Mouse (Mus musculus) forebrain, embryonic 13.5 days (tissue): ENCODE data around the gene Pcdh18. TPM values are rescaled to one million over a fixed set of nuclear protein-coding genes. Genes with fewer than 3 reads are reported as not detected.
A peak's percentile ranks its signal among the peaks of the same experiment; 100 is the strongest.

Source experiments
- ATAC-seq: fragments of 200-750 bp; cut with Nextera tagmentation; 2 replicates; pipeline ENCODE4 v1.8.0; 2017
- H3K27ac ChIP-seq: fragments of 300-500 bp; sonication (generic); 2 replicates; pipeline ENCODE4 v1.5.1; 2015; ENCODE audit warnings: inconsistent platforms, mild to moderate bottlenecking, moderate library complexity
- H3K27me3 ChIP-seq: fragments of 300-500 bp; sonication (generic); 2 replicates; pipeline ENCODE4 v1.6.1; 2015; ENCODE audit warnings: mild to moderate bottlenecking, inconsistent platforms
- H3K36me3 ChIP-seq: fragments of 300-500 bp; sonication (generic); 2 replicates; pipeline ENCODE4 v1.6.1; 2015; ENCODE audit warnings: mild to moderate bottlenecking, inconsistent platforms; ENCODE audit not compliant: poor library complexity, severe bottlenecking
- H3K4me1 ChIP-seq: fragments of 300-500 bp; sonication (generic); 2 replicates; pipeline ENCODE4 v1.6.1; 2015; ENCODE audit warnings: inconsistent platforms
- H3K4me2 ChIP-seq: fragments of 300-500 bp; sonication (generic); 2 replicates; pipeline ENCODE4 v1.6.1; 2015; ENCODE audit warnings: inconsistent platforms, mild to moderate bottlenecking, moderate library complexity
- H3K4me3 ChIP-seq: fragments of 300-500 bp; sonication (generic); 2 replicates; pipeline ENCODE4 v1.5.1; 2015; ENCODE audit warnings: mild to moderate bottlenecking, inconsistent platforms
- H3K9ac ChIP-seq: fragments of 300-500 bp; sonication (generic); 2 replicates; pipeline ENCODE4 v1.6.1; 2015; ENCODE audit warnings: mild to moderate bottlenecking, inconsistent platforms
- H3K9me3 ChIP-seq: fragments of 300-500 bp; sonication (generic); replicated peaks from 2 replicates; pipeline ENCODE4 v1.6.1; 2016; ENCODE audit warnings: inconsistent platforms
- WGBS: fragments of 180-500 bp; shearing (Covaris S2); methylation state at CpG from one replicate; pipeline ENCODE4 v1.1.7; 2015; 5-methylcytosine and 5-hydroxymethylcytosine counted together
- polyA plus RNA-seq: library from polyadenylated mRNA; unstranded; fragments of >200 nt; fragmentation: Nextera tagmentation; extraction: Ambion mirVana; gene quantifications from 2 replicates; pipeline ENCODE4 v1.2.1, GENCODE M21; 2015

The Pcdh18 gene
- polyA plus RNA-seq: 23.5 and 24.9 TPM in 2 replicates

DNA sequence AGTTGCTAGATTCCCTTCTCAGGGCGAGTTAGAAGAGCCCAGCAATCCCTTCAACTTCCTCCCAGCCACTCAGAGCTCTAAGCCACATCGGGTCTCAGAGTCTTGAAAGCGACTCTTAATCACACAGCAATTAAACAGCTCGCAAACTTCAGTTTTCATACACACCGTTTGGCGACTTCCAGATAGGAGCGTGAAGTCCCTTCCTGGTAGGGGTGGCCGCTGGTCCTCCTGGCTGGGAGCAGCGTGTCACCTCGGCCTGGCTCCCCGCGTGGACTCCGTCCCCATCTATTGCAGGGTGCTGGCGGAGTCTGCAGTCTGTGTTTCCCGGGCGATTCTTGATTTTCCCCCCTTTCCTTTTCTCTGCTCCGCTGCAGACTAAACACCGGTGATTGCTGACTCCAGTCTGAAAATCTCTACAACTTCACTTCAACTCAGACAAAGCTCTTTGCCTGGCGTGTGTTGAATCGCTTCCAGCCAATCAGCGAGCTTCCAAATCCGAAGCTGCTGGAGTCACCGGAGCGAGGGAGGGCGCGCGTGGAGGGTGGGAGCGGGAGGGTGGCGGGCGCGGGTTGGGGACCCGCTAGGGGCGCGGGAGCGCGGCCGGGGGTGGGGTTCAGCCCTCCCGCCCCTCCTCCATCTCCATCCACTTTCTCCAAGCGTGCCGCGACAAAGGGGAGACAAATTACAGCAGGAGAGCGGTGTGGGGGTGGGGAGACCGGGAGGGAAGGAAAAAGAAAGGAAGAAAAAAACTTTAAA is at the start of gene Pcdh18:
Pcdh18 (minus strand) TSS at position 456 of the 756 bp plus-strand sequence.
- Histone ChIP-seq H3K9ac (peak within 1 kb of the TSS; percentile 78), H3K36me3 (peaks cover 16% of the 10 kb centered on the region; the same call in 1 of the 2 replicates), H3K4me2 (peak within 1 kb of the TSS; percentile 77), H3K27ac (peak within 1 kb of the TSS; percentile 92), H3K4me3 (peak within 1 kb of the TSS; percentile 67), H3K27me3 (no peaks in the 10 kb centered on the region), H3K9me3 (no peaks in the 10 kb centered on the region), H3K4me1 (peaks cover 48% of the 10 kb centered on the region)
- ATAC-seq: peak; percentile 91
- WGBS: 1% methylated on average over 38 of the region's 43 CpGs

DNA sequence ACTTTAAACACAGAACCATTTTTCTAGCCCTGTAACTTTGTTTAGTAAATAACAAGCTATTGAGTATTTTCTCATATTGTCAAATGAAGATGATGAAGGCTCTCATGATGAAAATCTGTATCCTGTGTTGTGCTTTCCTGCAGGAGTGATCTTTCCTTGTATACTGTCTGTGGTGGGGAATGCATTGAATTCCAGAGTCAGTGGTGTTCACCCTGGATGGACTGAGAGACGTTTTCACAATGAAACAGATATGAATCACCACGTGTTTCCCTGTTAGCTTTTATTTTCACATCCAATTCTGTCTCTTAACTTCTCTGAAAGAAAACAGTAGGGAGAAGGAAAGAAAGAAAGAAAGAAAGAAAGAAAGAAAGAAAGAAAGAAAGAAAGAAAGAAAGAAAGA is 49.7 kb upstream of the Pcdh18 start:
- Histone ChIP-seq H3K27ac (no peak overlapping the region), H3K4me2 (no peak overlapping the region), H3K9me3 (no peaks in the 10 kb centered on the region), H3K4me3 (no peak overlapping the region), H3K9ac (no peak overlapping the region), H3K27me3 (no peaks in the 10 kb centered on the region), H3K36me3 (no peaks in the 10 kb centered on the region), H3K4me1 (no peaks in the 10 kb centered on the region)
- WGBS: 38% methylated on average over 2 of the region's 2 CpGs
- ATAC-seq: no peak

- Histone ChIP-seq H3K4me3 (no peak overlapping the region), H3K27ac (no peak overlapping the region), H3K4me1 (no peaks in the 10 kb centered on the region), H3K9me3 (no peaks in the 10 kb centered on the region), H3K4me2 (no peak overlapping the region), H3K27me3 (no peaks in the 10 kb centered on the region), H3K9ac (no peak overlapping the region), H3K36me3 (no peaks in the 10 kb centered on the region)
- WGBS: 83% methylated on average over 1 of the region's 1 CpGs
- ATAC-seq: no peak
These were observed 48.4 kb upstream of the Pcdh18 start for GRCm38 (mm10) chr3:49805511-49805910.

GRCm38 (mm10) chr3:49788296-49788695 is 31.2 kb upstream of the Pcdh18 start:
- Histone ChIP-seq H3K4me2 (no peak overlapping the region), H3K27me3 (no peaks in the 10 kb centered on the region), H3K9ac (no peak overlapping the region), H3K36me3 (no peaks in the 10 kb centered on the region), H3K4me3 (no peak overlapping the region), H3K4me1 (0 out of 2 replicates have a peak, but pooled peaks cover 4% of the 10 kb centered on the region), H3K9me3 (no peaks in the 10 kb centered on the region), H3K27ac (no peak overlapping the region)
- WGBS: 6% methylated on average over 2 of the region's 2 CpGs
- no peak for ATAC-seq

DNA sequence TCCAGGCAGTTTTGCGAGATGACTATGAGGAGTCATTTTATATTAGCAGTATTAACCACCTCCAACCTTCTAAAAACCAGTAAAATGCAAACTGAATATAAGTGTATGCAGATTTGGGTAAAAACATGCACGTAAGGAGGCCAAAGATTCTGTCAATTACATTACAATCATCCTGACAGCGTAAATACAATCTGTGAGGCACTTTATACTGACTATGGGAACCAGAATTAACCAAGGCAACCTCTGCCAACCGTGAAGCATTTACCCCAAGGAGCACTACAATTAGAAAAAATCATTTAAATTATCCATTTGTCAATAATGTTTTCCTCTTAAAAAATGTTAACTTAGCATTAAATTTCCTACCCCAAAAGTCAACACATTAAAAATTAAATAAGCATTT is 30.6 kb upstream of the Pcdh18 start:
- Histone ChIP-seq H3K4me1 (0 out of 2 replicates have a peak, but pooled peaks cover 4% of the 10 kb centered on the region), H3K4me3 (no peak overlapping the region), H3K9me3 (no peaks in the 10 kb centered on the region), H3K27me3 (no peaks in the 10 kb centered on the region), H3K4me2 (no peak overlapping the region), H3K9ac (no peak overlapping the region), H3K36me3 (no peaks in the 10 kb centered on the region), H3K27ac (no peak overlapping the region)
- ATAC-seq: no peak
- WGBS: 56% methylated on average over 4 of the region's 4 CpGs

GRCm38 (mm10) chr3:49768992-49769738 is 12.0 kb upstream of the Pcdh18 start:
- H3K4me2 ChIP-seq: no peak overlapping the region
- H3K9me3 ChIP-seq: no peaks in the 10 kb centered on the region

DNA sequence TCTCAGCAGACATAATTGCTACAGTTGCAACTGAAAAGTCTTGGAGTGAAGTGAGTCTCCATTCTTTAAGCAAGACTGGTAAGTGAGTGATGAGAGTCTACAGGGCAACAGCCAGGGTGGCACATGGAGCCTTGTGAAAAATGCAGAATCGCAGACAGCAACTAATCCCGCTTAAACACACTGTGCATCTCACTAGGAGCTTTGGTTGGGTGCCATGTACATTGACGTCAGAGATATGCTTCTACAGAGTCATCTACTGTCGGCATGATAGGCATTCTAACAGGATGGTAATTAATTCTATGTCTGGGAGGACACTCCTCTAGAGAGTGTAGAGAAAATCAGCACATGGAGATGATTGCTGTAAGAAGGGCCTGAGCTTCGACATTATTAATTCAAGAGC is 5.6 kb upstream of the Pcdh18 start:
- H3K27ac ChIP-seq: no peak overlapping the region
- 84% methylated on average over 5 of the region's 5 CpGs for WGBS
- H3K4me2 ChIP-seq: no peak overlapping the region
- H3K36me3 ChIP-seq: no peaks in the 10 kb centered on the region
- H3K9me3 ChIP-seq: no peaks in the 10 kb centered on the region
- H3K4me3 ChIP-seq: no peak overlapping the region
- no peak for ATAC-seq
- H3K27me3 ChIP-seq: no peaks in the 10 kb centered on the region
- H3K9ac ChIP-seq: no peak overlapping the region
- H3K4me1 ChIP-seq: peaks cover 9% of the 10 kb centered on the region; the same call in 1 of the 2 replicates

More at GRCm38 (mm10) chr3:49768992-49769738, 12.0 kb upstream of the Pcdh18 start:
- ATAC-seq: peak; percentile 95
- Histone ChIP-seq H3K9ac (no peak overlapping the region), H3K27ac (0 out of 2 replicates have a peak overlapping the region, but pooled peaks have one; percentile 10), H3K36me3 (no peaks in the 10 kb centered on the region), H3K4me1 (peaks cover 17% of the 10 kb centered on the region), H3K4me3 (no peak overlapping the region), H3K27me3 (no peaks in the 10 kb centered on the region)
- WGBS: 4% methylated on average over 3 of the region's 3 CpGs

GRCm38 (mm10) chr3:49761971-49762370 is 4.8 kb upstream of the Pcdh18 start:
- H3K9ac ChIP-seq: no peak overlapping the region
- no peak for ATAC-seq
- H3K27me3 ChIP-seq: no peaks in the 10 kb centered on the region
- no peak overlapping the region for H3K4me3 ChIP-seq
- no peak overlapping the region for H3K4me2 ChIP-seq
- no peaks in the 10 kb centered on the region for H3K9me3 ChIP-seq
- H3K4me1 ChIP-seq: peaks cover 9% of the 10 kb centered on the region; the same call in 1 of the 2 replicates
- no peak overlapping the region for H3K27ac ChIP-seq
- H3K36me3 ChIP-seq: no peaks in the 10 kb centered on the region

GRCm38 (mm10) chr3:49757626-49758019 is 498 bp upstream of the Pcdh18 start:
- Histone ChIP-seq H3K4me1 (peaks cover 43% of the 10 kb centered on the region), H3K9ac (peak overlapping the region; percentile 78), H3K27me3 (no peaks in the 10 kb centered on the region), H3K4me2 (peak overlapping the region; percentile 77), H3K4me3 (peak overlapping the region; percentile 67), H3K27ac (peak overlapping the region; percentile 92; the same call in 1 of the 2 replicates), H3K36me3 (peaks cover 12% of the 10 kb centered on the region; the same call in 1 of the 2 replicates), H3K9me3 (no peaks in the 10 kb centered on the region)
- WGBS: 0% methylated on average over 6 of the region's 6 CpGs
- peak; percentile 33 for ATAC-seq

GRCm38 (mm10) chr3:49755986-49756845 is 909 bp downstream of the Pcdh18 start:
- peaks cover 55% of the 10 kb centered on the region for H3K4me1 ChIP-seq
- peak overlapping the region; percentile 67 for H3K4me3 ChIP-seq
- H3K9me3 ChIP-seq: no peaks in the 10 kb centered on the region
- H3K4me2 ChIP-seq: peak overlapping the region; percentile 77
- peaks cover 24% of the 10 kb centered on the region for H3K36me3 ChIP-seq
- under 1% methylated on average over 36 of the region's 36 CpGs for WGBS
- no peaks in the 10 kb centered on the region for H3K27me3 ChIP-seq
- ATAC-seq: no peak
- peak overlapping the region; percentile 92 for H3K27ac ChIP-seq
- H3K9ac ChIP-seq: peak overlapping the region; percentile 78

DNA sequence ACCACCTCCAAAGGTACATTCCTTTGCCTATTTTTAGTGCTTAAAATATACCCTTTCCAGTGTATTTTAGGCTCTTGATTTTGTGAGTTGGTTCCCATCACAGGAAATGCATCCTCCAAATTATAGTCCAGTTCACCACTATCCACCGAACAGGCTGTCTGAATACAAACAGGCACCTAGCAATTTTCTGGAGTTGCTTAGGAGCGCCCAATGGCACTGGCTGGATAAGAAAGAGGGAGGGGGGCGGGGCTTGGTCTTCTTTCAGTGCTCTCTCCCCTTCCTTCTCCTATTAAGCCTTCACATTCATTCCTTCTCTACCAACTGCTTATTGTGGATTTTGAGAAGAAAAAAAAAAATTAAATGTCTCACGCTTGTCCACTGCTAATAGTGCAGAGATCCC is 4.4 kb downstream of the Pcdh18 start:
- Histone ChIP-seq H3K4me3 (peak overlapping the region; percentile 67), H3K9ac (no peak overlapping the region), H3K9me3 (no peaks in the 10 kb centered on the region), H3K27ac (peak overlapping the region; percentile 11; the same call in 1 of the 2 replicates), H3K27me3 (no peaks in the 10 kb centered on the region), H3K4me1 (peaks cover 46% of the 10 kb centered on the region), H3K36me3 (peaks cover 51% of the 10 kb centered on the region), H3K4me2 (peak overlapping the region; percentile 77)
- WGBS: 49% methylated on average over 4 of the region's 4 CpGs
- ATAC-seq: no peak
